Mouse (Mus musculus) urinary bladder, adult 2 months (tissue): ENCODE results near the gene Asic3. TPM values are rescaled to one million over a fixed set of nuclear protein-coding genes. Genes with fewer than 3 reads are reported as not detected.
"Not testable (repeated sequence)": the region's sequence is repeated elsewhere in the genome, so short reads cannot be mapped to it uniquely, and the experiment has no call there.

Source experiments
- DNase-seq: peaks from one replicate; pipeline ENCODE4 v3.0.0; 2022; ENCODE audit warnings: low spot score
- polyA plus RNA-seq: library from polyadenylated mRNA; depleted of rRNA; stranded (reverse); fragments of >200 nt; gene quantifications from 2 replicates; pipeline ENCODE4 v1.2.3, GENCODE M21; 2012

Gene Asic3
- polyA plus RNA-seq, 1 experiment = 0.50 TPM

DNA sequence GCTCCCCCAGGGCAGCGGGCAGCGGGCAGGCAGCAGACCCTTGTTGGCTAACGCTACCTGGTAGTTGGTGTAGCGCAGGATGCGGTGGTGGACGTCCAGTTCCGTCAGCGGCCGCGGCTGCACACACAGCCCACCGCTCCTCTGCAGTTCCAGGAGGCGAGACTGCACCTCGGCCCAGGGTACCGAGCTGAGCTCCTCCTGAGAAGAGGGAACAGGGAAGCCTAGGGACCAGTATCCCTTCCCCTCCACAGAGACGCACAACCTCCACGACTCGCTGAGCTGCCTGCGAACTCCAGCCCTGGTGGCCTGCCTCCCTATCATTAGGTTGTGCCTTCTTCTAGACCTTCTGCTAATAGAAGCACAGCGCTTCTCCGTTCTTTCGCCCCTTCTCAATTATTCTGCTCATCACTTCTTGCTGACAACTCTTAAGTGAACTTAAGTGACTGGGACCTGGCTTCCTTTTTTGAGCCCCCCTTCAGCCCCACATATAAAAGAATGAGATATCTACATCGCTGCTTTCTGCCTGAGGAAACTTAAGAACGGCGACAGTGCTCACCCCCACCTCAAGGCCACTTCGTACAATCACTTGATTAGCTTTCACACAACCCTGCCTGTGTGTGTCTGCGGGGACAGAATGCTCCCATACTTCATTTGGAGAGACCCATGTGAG lies 24.8 kb upstream of the Asic3 start:
- no peak for DNase-seq

DNA sequence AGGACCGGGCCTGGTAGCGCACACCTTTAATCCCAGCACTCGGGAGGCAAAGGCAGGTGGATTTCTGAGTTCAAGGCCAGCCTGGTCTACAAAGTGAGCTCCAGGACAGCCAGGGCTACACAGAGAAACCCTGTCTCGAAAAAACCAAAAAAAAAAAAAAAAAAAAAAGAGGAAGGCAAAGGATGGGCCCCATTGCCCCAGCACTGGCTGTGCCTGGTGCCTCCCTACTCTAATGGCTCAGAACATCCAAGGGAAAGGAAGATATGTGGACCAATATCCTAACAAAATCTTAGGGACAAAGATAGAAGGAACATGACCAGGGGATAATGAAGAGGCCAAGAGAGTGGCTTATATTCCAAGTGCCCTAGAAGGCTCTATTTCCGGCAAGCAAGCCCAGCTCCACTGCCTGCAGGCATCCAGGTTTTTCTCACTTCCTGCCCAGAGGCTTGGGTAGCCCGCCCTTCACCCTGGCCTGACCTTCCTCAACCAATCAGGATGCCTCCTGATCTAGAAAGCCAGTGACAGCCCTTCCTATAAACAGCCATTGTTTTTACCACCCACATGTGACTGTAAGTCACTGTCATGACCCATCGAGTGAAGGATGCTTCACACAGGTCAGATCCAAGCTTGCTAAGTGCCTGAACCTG lies 24.1 kb upstream of the Asic3 start:
- DNase-seq = no peak

GRCm38 (mm10) chr5:24389658-24390020 lies 23.6 kb upstream of the Asic3 start:
- no peak for DNase-seq

DNA sequence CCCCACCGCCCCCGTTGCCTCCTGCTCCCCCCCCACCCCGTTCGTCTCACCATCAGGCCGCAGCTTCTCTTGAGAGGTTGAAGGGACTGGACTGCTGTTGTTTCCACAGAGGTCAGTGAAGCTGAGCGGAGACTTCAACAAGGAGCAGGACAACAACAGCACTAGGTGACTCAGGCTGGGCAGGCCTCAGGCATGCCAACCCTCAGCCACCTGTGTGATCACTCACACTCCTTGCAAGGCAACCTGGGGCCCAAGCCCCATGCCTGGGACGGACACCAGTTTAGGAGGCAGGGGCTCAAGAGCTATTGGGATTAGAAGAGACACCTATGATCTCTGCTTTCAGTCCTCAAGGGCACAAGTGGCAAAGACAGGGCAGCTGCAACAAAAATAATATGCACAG lies 21.3 kb upstream of the Asic3 start, which contains the start of gene Atg9b:
Gene Atg9b (minus strand): TSS at position 280 of the 400 bp plus-strand sequence.
- DNase-seq = no peak

GRCm38 (mm10) chr5:24392724-24393123 lies 20.5 kb upstream of the Asic3 start:
- DNase-seq = no peak

DNA sequence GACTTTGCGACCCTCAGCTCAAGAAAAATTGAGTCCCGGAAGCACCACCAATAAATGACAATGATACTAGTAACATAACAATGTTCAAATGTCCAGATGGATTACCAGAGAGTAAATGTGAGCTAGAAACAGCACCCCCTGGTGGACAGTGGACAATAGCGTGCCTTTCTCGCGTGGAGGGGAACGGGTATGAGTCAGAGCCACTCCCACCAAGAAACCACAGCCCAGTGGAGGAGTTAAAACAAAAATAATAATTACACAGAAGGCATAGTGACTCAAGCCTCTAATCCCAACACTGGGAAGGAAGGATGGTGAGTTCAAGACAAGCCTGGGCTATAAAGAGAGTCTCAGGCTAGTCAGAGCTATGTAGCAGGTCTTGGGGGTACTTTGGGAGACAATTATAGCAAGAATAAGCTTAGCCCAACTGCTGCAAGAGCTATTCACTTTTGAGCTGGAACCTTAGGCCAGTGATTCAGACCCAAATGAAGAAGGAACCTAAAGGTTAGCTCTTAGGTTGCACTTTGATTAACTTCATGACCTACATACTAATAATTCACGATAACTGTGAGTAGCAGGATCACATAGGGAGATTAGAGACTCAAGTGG lies 19.7 kb upstream of the Asic3 start, which contains the start of gene Abcb8:
Gene Abcb8 (plus strand): TSS at position 272 of the 606 bp plus-strand sequence.
- no peak for DNase-seq

GRCm38 (mm10) chr5:24394165-24394894 lies 18.9 kb upstream of the Asic3 start:
- DNase-seq = peak; percentile 82

GRCm38 (mm10) chr5:24396254-24396653 lies 16.9 kb upstream of the Asic3 start:
- not testable (repeated sequence) for DNase-seq

DNA sequence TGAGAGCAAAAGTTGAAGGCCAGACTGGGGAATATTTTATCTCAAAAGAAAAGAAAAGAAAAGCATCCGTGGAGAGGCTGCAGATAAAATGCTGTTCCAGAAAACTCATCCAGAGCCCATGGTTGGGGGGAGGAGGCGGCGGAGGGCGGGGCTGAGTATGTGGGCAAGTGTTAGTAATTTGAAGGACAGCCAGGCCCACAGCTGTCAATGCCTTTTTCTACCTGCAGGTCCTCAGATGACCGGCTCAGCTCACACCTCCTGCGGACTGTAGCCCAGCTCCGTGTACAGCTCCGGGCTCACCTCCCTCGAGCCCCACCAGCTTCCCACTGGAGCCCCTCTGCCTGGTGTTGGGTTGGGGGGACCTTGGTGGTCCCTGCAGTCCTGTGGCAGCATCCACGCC lies 13.5 kb upstream of the Asic3 start:
- no peak for DNase-seq

GRCm38 (mm10) chr5:24400362-24400761 lies 12.8 kb upstream of the Asic3 start:
- no peak for DNase-seq

DNA sequence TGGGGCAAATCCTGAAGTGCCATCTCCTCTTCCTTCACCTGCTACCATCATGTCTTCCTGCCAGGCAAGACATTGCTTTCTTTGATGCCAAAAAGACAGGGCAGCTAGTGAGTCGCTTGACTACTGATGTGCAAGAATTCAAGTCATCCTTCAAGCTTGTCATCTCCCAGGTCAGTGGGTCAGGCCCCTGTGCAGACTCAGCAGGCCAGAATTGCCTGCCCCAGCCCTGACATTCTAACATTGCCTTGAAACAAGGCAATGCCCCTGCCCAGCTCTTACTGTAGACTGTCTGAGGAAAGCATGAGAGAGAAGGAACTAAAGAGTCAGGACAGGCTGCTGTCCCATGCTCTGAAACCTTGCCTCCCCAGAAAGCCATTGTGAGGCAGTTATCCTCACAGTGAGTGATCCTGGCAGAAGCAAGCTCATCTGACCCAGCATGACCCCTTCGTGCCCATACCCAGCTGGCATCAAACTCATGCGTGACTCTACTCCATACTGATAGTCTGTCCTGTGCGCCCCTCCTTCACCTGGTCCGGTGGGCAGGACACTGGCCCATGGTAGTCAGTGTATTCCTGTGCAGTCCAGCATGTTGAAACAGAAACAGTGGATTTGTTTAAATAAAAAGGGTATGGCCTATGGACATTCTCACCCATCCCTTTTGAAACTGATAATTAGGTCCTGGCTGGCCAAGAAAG lies 12.1 kb upstream of the Asic3 start:
- DNase-seq = no peak

GRCm38 (mm10) chr5:24401969-24402368 lies 11.2 kb upstream of the Asic3 start:
- DNase-seq = no peak

GRCm38 (mm10) chr5:24404594-24405360 lies 8.4 kb upstream of the Asic3 start:
- no peak for DNase-seq

DNA sequence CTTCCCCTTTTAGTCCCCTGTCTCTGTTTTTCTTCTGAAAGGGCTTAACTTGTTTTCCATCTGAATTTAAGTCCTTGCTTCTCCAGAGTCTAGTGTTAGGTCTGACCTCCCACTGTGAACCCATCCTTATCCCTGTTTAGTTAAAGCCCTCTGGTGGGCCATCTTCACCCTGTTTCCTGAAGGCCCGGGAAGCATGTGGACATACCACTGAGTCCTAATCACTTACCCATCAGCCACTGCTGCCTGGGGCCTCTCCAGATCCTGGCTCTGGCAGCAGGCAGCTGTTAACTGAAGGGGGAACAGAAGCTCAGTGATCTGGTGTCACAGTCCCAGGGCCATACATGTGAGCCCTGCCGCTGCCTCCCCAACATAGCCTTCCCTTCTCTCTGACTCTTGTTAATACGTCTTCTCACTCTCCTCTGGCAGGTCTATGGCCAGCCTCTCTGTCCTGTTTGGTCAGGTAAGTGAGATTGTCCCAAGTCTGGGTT lies 7.8 kb upstream of the Asic3 start:
- DNase-seq = no peak

GRCm38 (mm10) chr5:24408651-24409050 lies 4.5 kb upstream of the Asic3 start:
- DNase-seq = no peak

DNA sequence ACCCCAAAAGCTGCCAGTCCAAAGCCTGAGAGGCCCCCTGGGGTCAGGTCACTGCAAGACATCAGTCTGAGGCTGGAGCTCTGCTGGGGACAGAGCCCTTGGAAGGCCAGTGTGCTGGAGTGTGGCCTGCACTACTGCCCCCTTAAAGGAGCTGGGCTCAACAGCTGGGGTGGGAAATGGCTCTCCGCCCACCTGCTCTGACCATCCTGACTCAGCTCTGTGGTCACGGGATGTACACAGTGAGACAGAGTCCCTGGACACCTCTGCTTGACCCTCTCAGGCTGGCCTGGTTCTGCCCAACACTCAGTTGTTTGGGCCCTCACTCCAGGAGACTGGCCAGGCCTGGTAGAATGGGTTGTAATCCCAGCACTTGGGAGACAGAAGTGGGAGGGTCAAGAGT lies 3.7 kb upstream of the Asic3 start:
- DNase-seq = no peak

- DNase-seq = no peak
Measured at GRCm38 (mm10) chr5:24412063-24412462, 1.1 kb upstream of the Asic3 start.

DNA sequence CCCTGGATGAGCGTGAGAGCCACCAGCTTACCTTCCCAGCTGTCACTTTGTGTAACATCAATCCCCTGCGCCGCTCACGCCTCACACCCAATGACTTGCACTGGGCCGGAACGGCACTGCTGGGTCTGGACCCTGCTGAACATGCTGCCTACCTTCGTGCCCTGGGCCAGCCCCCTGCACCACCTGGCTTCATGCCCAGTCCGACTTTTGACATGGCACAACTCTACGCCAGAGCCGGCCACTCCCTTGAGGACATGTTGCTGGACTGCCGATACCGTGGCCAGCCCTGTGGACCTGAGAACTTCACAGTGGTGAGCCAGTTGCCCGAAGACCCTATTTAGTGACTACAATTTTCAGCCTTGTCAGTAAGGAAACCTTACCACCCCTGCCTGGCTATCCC lies 746 bp downstream of the Asic3 start:
- no peak for DNase-seq

DNA sequence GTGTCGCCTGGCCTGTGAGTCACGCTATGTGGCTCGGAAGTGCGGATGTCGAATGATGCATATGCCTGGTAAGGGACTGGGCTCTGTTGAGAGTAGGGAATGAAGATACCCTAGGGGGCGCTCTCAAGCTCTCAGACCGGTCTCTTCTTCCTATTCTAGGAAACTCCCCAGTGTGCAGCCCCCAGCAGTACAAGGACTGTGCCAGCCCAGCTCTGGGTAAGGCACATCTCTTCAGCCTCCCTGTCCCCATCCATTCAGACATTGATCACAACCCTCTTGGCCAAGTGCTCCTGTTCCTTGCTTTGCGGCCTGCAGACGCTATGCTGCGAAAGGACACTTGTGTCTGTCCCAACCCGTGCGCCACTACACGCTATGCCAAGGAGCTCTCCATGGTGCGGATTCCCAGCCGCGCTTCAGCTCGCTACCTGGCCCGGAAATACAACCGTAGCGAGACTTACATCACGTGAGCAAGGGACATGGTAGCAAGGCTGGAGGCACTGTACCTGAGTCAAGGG lies 3.1 kb downstream of the Asic3 start:
- DNase-seq = no peak

DNA sequence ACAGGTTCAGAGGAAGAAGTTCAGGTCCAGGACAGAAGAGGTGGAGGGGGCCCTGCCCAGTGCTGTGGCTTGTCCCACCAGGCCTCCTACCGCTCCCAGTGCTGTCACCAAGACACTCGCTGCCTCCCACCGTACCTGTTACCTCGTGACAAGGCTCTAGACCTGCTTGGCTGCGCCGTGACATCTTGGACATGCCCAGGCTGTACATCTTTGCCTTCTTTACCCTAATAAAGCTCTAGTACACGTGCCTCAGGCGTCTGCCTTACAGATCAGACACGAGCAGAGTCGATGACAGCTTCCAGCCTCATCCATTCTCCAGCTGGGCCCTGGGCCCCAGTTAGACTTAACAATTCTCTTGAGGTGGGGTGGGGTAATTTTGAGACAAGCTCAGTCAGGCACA lies 4.4 kb downstream of the Asic3 start:
- no peak for DNase-seq

GRCm38 (mm10) chr5:24420381-24420780 lies 7.2 kb downstream of the Asic3 start:
- no peak for DNase-seq
